Mouse (Mus musculus) heart, postnatal 25 days (tissue): ENCODE measurements around the gene Pik3c2a. TPM values are rescaled to one million over a fixed set of nuclear protein-coding genes. Genes with fewer than 3 reads are reported as not detected.
"Not testable (repeated sequence)": the region's sequence is repeated elsewhere in the genome, so short reads cannot be mapped to it uniquely, and the experiment has no call there.

Experiments
- DNase-seq: peaks from one replicate; pipeline ENCODE4 v3.0.0; 2022; ENCODE audit warnings: low spot score
- intact Hi-C: fragments of 180-260 bp; cut with DNase I; formaldehyde crosslinking; loops from one replicate; pipeline ENCODE4 v1.15.1; 2025
- total RNA-seq, 2 experiments: library from RNA; stranded (reverse); gene quantifications; 2 replicates each; pipeline ENCODE4 v1.2.3; 2021

The Pik3c2a gene
- total RNA-seq, 2 experiments from 2014 or later = 15.6 to 18.5 TPM

DNA sequence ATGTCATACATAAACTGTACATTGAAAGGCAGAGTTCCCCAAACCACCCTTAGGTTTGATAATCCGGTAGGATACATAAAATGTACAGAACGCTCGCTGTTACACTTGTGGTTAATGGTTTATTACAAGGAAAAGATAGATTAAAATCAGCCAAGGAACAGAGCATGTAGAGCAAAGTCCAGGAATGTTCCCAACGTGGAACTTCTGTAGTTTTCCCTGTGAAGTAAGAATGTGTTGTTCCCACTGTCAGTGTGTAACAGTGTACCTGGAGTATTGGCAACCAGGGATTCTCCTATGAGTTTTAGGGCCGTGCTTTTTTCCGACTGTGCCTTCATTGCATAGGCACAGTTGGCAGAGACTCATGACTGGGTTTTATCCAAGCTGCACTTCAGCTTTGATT lies 17.5 kb downstream of the Pik3c2a start:
- intact Hi-C loops = loop anchor here (2.0 kb wide), 1 partner anchor 15 kb away; no protein-coding TSS in a partner anchor
- no peak for DNase-seq

DNA sequence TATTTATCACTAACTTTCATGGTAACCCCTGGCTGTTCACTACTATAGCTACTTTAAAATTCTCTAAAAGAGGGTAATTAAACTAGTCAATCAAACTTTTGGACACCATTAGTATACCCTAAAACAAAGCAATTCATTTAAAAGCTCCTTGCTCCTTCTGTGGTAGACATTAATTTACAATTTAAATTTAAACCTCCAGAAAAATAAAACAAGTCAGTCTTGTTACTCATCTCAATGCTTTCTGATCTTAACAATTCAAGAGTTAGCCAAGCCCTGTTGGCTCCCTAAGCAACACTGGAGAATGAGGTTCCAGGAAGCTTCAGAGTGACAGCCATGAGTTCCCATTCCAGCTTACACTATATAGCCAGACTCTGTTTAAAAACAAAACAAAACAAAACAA lies 22.2 kb downstream of the Pik3c2a start:
- intact Hi-C loops = no loop called here
- no peak for DNase-seq

- no peak for DNase-seq
- intact Hi-C loops = no loop called here
These were observed 33.8 kb downstream of the Pik3c2a start for GRCm38 (mm10) chr7:116409438-116409837.

- DNase-seq = no peak
- intact Hi-C loops = no loop called here
These were observed 50.9 kb downstream of the Pik3c2a start for GRCm38 (mm10) chr7:116392329-116392728.

- intact Hi-C loops, DNase-seq: not testable (repeated sequence)
These were observed 55.9 kb downstream of the Pik3c2a start for GRCm38 (mm10) chr7:116387389-116387788.

DNA sequence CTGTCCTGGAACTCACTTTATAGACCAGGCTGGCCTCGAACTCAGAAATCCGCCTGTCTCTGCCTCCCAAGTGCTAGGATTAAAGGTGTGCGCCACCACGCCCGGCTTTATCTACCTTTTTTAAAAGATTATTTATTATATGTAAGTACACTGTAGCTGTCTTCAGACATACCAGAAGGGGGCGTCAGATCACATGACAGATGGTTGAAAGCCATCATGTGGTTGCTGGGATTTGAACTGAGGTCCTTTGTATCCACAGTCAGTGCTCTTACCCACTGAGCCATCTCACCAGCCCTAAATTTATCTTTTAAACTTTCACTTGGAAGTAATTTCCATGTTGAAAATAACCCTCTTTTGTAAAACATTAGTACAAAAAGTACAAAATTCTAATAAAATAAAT lies 64.1 kb downstream of the Pik3c2a start:
- DNase-seq, intact Hi-C loops: not testable (repeated sequence)

DNA sequence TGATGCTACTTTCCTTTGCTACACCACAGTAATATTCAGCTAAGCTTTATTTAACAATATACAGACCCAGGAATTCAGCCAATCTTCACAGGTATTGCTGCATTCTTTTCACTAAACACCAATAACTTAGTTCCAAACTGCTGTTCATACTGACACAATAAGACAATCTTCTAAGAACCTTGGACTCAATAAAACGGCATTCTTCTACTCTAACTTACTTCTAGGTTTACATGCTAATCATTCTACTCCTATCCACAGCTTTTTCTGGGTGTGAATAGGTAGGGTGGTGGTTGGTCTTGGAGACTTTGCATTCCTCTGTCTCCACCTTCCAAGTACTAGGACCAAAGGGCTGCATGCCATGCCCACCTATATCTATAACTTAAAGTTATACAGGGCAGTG lies 69.0 kb downstream of the Pik3c2a start:
- no peak for DNase-seq
- intact Hi-C loops = no loop called here

DNA sequence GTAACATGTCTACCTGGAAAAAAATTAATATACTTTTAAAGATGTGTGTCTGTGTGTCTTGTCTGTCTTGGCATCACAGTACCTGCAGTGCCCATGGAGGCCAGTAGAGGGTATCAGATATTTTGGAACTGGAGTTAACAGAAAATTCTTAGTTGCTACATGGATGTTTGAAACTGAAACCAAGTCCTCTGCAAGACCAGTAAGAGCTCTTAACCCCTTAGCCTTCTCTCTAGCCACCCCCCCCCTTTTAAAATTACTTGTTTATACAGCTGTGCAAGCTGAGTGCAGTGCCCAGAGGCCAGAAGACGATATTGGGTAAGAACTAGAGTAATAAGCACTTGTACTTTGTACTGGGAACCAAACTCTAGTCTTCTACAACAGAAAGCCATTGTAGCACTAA lies 107.0 kb downstream of the Pik3c2a start:
- intact Hi-C loops = loop anchor here (5.0 kb wide), 1 partner anchor 271 kb away; no protein-coding TSS in a partner anchor
- DNase-seq = peak; percentile 5

DNA sequence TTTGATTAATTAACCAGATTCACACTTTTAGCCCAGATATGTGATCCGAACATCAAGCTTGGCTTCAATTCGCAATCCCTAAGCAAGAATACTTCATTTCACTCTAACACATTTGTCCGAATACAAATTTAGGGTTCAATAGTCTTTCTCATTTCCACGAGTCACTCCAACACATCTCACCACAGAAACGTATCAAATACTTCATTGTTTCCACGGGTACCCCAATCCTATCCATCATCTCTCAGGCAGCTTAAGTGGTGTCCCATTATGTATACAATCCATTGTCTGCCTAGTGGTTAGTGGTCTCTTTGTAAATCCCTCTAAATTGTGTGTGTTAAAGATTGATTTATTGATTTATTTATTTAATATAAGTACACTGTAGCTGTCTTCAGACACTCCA lies 108.1 kb downstream of the Pik3c2a start:
- DNase-seq = no peak
- intact Hi-C loops = loop anchor here (2.0 to 5.0 kb wide), 2 partner anchors 176 to 272 kb away; no protein-coding TSS in a partner anchor

DNA sequence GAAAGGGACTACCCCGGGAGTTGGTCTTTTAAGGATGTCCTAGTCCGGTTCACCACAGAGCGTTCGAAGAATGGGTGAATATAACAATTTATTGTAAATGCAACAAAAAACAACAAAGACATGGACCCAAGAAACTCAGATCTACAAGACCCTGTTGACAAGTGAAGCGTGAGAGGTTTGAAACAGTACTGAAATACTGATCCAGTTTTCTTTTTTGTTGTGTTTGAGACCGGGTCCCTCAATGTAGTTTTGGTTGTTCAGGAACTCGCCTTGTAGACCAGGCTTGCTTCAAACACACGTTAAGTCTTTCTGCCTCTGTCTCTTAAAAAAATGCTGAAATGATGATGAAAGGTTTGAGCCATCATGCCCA lies 108.6 kb downstream of the Pik3c2a start:
- DNase-seq = no peak
- intact Hi-C loops = loop anchor here (2.0 to 5.0 kb wide), 3 partner anchors 108 to 273 kb away; partner anchors contain the start of gene Pik3c2a

GRCm38 (mm10) chr7:116333713-116334668 lies 109.3 kb downstream of the Pik3c2a start, which contains the start of gene Rps13:
Gene Rps13 (minus strand): TSS chr7:116334195.
- DNase-seq = peak; percentile 93
- intact Hi-C loops = loop anchor here (2.0 to 5.0 kb wide), 2 partner anchors 108 to 177 kb away; partner anchors contain the start of gene Pik3c2a

GRCm38 (mm10) chr7:116331246-116331645 lies 112.0 kb downstream of the Pik3c2a start:
- intact Hi-C loops = loop anchor here (5.0 kb wide), 1 partner anchor 111 kb away; the partner anchor contains the start of gene Pik3c2a
- DNase-seq = no peak

- intact Hi-C loops = loop anchor here (5.0 to 10.0 kb wide), 2 partner anchors 112 to 195 kb away; partner anchors contain the start of gene Pik3c2a
- DNase-seq = no peak
These were observed 113.4 kb downstream of the Pik3c2a start for GRCm38 (mm10) chr7:116329858-116330257.

- DNase-seq = no peak
- intact Hi-C loops = loop anchor here (10.0 kb wide), 1 partner anchor 194 kb away; no protein-coding TSS in a partner anchor
These were observed 114.5 kb downstream of the Pik3c2a start for GRCm38 (mm10) chr7:116328777-116329176.

DNA sequence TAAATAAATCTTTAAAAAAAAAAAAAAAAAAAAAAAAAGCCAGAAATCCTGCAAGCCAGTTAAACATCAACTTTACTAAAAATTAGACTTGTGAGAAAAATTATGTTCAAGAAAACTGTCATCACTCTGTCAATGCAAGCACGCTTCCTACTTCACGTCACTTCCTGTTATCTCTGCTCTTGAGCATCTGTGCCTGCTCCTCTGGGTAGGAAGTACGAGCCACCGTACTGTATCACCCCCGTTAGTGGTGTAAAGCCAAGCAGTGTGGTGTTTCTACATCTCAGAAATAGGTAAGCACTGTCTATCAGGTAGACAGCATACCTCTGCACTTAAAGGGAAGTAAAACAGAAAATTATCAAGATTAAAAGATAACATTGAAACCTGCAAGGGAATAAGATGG lies 115.3 kb downstream of the Pik3c2a start:
- DNase-seq = no peak
- intact Hi-C loops = loop anchor here (10.0 kb wide), 1 partner anchor 193 kb away; no protein-coding TSS in a partner anchor

DNA sequence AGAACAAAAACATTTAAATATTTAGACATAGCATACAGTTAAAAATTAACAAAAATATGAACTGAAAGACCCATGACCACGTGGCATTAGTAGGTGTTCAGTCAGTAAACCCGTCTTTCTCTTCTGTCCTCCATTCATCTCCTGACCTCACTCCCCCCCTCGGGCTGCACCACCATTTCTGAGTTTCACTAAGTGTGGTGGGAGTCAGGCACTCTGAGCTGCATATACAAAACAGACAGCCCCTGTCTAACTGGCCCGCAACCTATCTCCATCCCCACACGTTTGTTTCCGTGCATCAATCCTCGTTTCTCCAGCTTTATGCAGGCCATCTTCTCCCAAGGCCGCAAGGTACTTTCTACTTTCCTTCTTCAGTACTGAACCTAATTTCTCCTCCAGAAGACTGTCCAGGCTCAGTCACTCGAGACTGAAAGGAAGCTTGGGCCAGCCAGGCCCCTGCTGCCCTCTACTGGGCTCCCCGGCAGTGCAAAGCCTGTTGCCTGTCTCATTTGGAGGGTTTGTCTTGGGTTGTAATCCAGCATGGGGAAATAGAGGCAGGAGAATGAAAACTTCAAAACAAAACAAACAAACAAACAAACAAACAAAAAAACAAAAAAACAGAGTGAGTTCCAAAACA lies 119.8 kb downstream of the Pik3c2a start:
- intact Hi-C loops = loop anchor here (2.0 to 10.0 kb wide), 3 partner anchors 79 to 189 kb away; no protein-coding TSS in a partner anchor
- peak; percentile 10 for DNase-seq

DNA sequence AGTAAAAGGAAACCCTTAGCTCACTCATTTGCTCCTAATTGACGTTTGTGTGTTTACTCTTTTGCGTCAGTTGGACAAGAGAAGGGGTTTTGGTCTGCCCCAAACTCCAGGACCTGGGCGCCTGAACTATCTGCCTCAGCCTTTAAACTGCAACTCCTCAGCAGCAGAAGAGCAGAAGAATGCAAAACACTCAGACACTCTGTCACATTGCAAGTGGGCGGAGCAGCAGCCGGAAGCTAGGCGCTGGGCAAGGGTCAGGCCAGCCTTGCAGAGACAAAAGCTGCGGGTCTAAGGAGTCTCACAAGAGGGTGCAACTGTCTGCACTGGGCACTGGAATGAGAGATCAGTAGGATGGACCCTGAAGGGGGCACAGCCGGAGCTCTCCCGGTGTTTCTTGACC lies 133.8 kb downstream of the Pik3c2a start:
- DNase-seq = no peak
- intact Hi-C loops = no loop called here

- no peak for DNase-seq
- intact Hi-C loops = no loop called here
These were observed 134.6 kb downstream of the Pik3c2a start for GRCm38 (mm10) chr7:116308632-116308991.

- no peak for DNase-seq
- intact Hi-C loops = no loop called here
These were observed 135.2 kb downstream of the Pik3c2a start, which contains the start of gene Plekha7 for GRCm38 (mm10) chr7:116307871-116308631. Gene Plekha7 (minus strand): TSS chr7:116308376.
